ENCODE assay signal across 14 mouse cellular contexts in genomic region chr4:131957161-131957560, GRCm38 (mm10). TPM values are rescaled to one million over a fixed set of nuclear protein-coding genes. Genes with fewer than 3 reads are reported as not detected.
"Had no signal": no experiment of that assay in that cellular context is flagged by ENCODE, and none has a peak within 500 bp of the region (broad histone marks: within the 10 kb centered on the region; RNA-seq: fewer than 3 reads in every experiment).

No protein-coding gene starts in this region.

- H3K4me2 ChIP-seq: kidney, embryonic 15.5 days; limb, embryonic 15.5 days; liver, embryonic 13.5 days; neural tube, embryonic 15.5 days; stomach, embryonic 15.5 days had no signal

- H3K4me1 ChIP-seq: kidney, embryonic 15.5 days; limb, embryonic 15.5 days; liver, embryonic 13.5 days; neural tube, embryonic 15.5 days; stomach, embryonic 15.5 days had no signal

- H3K4me3 ChIP-seq: kidney, embryonic 15.5 days; limb, embryonic 15.5 days; liver, embryonic 13.5 days; midbrain, embryonic 10.5 days; myocyte; neural tube, embryonic 15.5 days; stomach, embryonic 15.5 days had no signal

- H3K27me3 ChIP-seq: kidney, embryonic 15.5 days; limb, embryonic 15.5 days; liver, embryonic 13.5 days; neural tube, embryonic 15.5 days; stomach, embryonic 15.5 days had no signal

- ATAC-seq: hindbrain, embryonic 16.5 days had no signal

- H3K27ac ChIP-seq: kidney, embryonic 15.5 days; limb, embryonic 15.5 days; liver, embryonic 13.5 days; midbrain, embryonic 10.5 days; neural tube, embryonic 15.5 days; stomach, embryonic 15.5 days had no signal

- DNase-seq: kidney, adult 11 months; kidney, postnatal 25 days; layer of hippocampus, adult 9-11 months; layer of hippocampus, postnatal 36 days; liver, embryonic 13.5 days; midbrain, embryonic 14.5 days had no signal

- H3K9ac ChIP-seq: kidney, embryonic 15.5 days; limb, embryonic 15.5 days; liver, embryonic 13.5 days; neural tube, embryonic 15.5 days; stomach, embryonic 15.5 days had no signal

- H3K9me3 ChIP-seq: kidney, embryonic 15.5 days; limb, embryonic 15.5 days; liver, embryonic 13.5 days; midbrain, embryonic 10.5 days; neural tube, embryonic 15.5 days; stomach, embryonic 15.5 days had no signal

RNA-seq across cellular contexts. Expression of gene Tmem200b, which starts 35.6 kb away (rescaled TPM):
- total RNA-seq: megakaryocyte, adult 5-6 weeks had no signal
- polyA plus RNA-seq: hindbrain, embryonic 16.5 days; midbrain, embryonic 14.5 days had no signal
